Mouse (Mus musculus) cerebellum, adult 2 months (tissue): ENCODE results near the gene Tmem87a. TPM values are rescaled to one million over a fixed set of nuclear protein-coding genes. Genes with fewer than 3 reads are reported as not detected.

Experiments used
- DNase-seq, 2 experiments: peaks; one replicate each; pipeline ENCODE4 v3.0.0; 2021
- H3K27ac ChIP-seq: fragments of 200-500 bp; 2 replicates; pipeline ENCODE4 v1.5.1; 2012; ENCODE audit warnings: low read length, control low read depth, inconsistent platforms; ENCODE audit not compliant: insufficient read depth
- H3K27me3 ChIP-seq: fragments of 200-500 bp; 2 replicates; pipeline ENCODE4 v1.6.1; 2012; ENCODE audit warnings: inconsistent platforms, mild to moderate bottlenecking, low read length, moderate library complexity; ENCODE audit not compliant: control insufficient read depth, insufficient read depth
- H3K4me1 ChIP-seq: fragments of 200-500 bp; 2 replicates; pipeline ENCODE4 v1.6.1; 2011; ENCODE audit warnings: low read length; ENCODE audit not compliant: control insufficient read depth, insufficient read depth
- H3K4me3 ChIP-seq: fragments of 200-500 bp; replicated peaks from 2 replicates; pipeline ENCODE3; 2011; ENCODE audit warnings: mild to moderate bottlenecking, low read depth, low read length, control low read depth; ENCODE audit not compliant: insufficient read depth
- CTCF ChIP-seq: fragments of 200-500 bp; IDR thresholded peaks from 2 replicates; pipeline ENCODE4 v1.5.1; 2011; ENCODE audit warnings: low read depth, mild to moderate bottlenecking, control low read depth, low read length, moderate library complexity, borderline replicate concordance; ENCODE audit not compliant: insufficient read depth
- POLR2A ChIP-seq: fragments of 200-500 bp; IDR thresholded peaks from 2 replicates; pipeline ENCODE4 v1.6.1; 2011; ENCODE audit warnings: low read length, control low read depth, borderline replicate concordance; ENCODE audit not compliant: insufficient read depth
- WGBS: fragments of 180-500 bp; shearing (Covaris S2); methylation state at CpG from one replicate; pipeline ENCODE4 v1.1.7; 2018; 5-methylcytosine and 5-hydroxymethylcytosine counted together
- polyA plus RNA-seq: library from polyadenylated mRNA; depleted of rRNA; stranded (reverse); fragments of >200 nt; gene quantifications from 2 replicates; pipeline ENCODE4 v1.2.3, GENCODE M21; 2012; rRNA removed

Tmem87a gene
- 22.7 and 24.4 TPM in 2 replicates for polyA plus RNA-seq

DNA sequence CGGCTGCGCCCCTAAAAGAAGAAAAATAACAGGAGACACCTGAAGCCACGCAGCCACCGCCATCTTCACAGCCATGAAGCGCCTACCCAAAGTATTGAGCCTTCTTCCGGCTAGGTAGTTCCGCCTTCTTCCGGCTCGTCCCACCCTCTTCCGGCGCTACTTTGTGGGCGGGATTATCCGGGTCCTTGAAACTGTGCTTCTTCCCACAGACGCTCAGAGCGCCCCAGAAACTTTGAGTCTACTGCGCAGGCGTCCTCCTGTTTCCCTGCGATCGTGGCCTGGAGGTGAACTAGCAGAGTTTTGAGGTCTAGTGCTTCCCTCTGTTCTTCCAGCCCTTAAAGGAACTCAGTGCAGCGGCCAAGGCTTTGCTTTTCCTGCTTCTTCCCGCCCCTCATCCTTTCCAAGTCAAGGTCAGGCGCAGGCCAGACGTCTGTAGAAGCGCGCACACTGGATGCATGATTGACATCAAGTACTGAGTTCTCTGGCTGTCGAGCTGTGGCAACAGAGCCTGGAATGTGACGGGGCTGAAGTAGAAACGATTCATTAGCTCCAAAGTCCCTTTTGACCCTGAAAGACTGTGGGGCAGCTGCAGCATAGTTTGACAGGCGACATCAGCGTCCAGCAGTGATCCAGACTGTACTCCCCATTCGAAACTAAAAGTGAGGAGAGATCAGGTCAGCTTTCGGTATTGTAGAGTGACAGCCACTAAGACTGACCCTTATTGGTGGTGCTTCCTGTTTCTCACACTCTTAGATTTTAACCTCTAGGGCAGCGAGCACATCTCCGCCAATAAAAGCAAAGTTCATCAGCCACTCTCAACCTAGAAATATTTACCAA is at the start of gene Tmem87a:
Gene Tmem87a (minus strand): TSS at position 128 of the 837 bp plus-strand sequence.
- no peaks in the 10 kb centered on the region for H3K27me3 ChIP-seq
- peak within 1 kb of the TSS; percentile 89 for H3K27ac ChIP-seq
- peak within 1 kb of the TSS; percentile 98 for H3K4me3 ChIP-seq
- no peaks in the 10 kb centered on the region for H3K4me1 ChIP-seq
- DNase-seq = peak; percentile 96 to 97
- WGBS = 1% methylated on average over 34 of the region's 34 CpGs
- TF ChIP-seq CTCF (no peak), POLR2A (peak; percentile 88; the same call in 1 of the 2 replicates)

DNA sequence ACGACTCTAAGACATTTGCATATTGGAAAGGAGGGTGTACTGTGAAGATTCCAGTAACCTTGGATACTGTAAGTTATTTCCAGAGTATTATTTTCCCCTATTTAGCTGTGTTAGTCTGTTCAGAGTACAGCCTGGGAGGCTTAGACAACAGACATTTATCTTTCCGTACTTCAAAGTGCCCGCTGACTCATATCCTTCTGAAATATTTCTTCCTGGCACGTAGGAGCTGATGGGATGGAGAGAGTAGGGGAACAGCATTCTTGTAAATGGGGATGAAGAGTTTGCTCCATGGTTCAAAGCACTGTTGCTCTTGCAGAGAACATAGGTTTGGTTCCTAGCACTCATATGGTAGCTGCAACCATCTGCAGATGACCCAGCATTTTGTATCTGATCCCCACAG is 48.7 kb upstream of the Tmem87a start:
- TF ChIP-seq CTCF (no peak), POLR2A (no peak)

DNA sequence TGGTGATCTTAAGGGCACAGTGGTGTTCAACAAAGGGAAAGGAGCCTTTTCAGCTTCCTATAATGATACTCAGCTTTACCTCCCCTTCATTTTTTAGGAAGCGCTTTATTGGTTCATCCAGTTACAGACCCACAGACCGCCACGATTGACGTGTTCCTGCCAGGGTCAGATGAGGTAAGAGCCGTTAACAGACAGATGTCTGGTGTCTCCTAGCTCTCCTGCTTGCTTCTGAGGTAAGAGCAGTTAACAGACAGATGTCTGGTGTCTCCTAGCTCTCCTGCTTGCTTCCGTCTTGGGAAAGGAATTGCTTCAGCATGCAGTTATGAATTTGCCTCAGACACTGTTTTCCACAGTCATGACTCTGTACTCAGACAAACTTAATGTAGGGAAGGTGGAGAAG is 46.8 kb upstream of the Tmem87a start:
- no peaks in the 10 kb centered on the region for H3K27me3 ChIP-seq
- DNase-seq = no peak
- no peaks in the 10 kb centered on the region for H3K4me1 ChIP-seq
- H3K27ac ChIP-seq = no peak overlapping the region
- WGBS = 73% methylated on average over 6 of the region's 6 CpGs
- no peak for TF ChIP-seq POLR2A
- TF ChIP-seq CTCF = no peak
- H3K4me3 ChIP-seq = no peak overlapping the region

More for the DNA sequence above, 48.7 kb upstream of the Tmem87a start:
- Histone ChIP-seq H3K27me3 (no peaks in the 10 kb centered on the region), H3K4me3 (no peak overlapping the region), H3K27ac (no peak overlapping the region), H3K4me1 (no peaks in the 10 kb centered on the region)
- no peak for DNase-seq
- WGBS = 82% methylated on average over 4 of the region's 4 CpGs

DNA sequence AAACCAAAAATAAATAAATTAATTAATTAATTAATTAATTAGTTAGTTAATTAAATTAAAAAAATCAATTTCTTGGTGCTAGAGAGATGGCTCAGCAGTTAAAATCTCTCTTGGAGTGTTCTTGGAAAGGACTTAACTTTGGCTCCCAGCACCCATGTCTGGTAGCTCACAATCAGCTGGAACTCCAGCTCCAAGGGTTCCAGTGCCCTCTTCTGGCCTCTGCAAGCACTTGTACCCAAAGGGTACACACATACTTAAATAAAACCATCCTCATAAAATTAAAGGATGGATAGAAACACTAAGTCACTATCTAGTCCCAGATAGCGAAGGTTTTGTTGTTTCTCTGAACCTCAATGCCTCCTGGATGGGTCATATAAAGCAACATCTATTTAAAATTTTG is 43.4 kb upstream of the Tmem87a start:
- Histone ChIP-seq H3K27me3 (no peaks in the 10 kb centered on the region), H3K4me1 (no peaks in the 10 kb centered on the region), H3K27ac (no peak overlapping the region), H3K4me3 (no peak overlapping the region)
- TF ChIP-seq POLR2A (no peak), CTCF (no peak)
- DNase-seq = no peak
- 98% methylated on average over 1 of the region's 1 CpGs for WGBS

DNA sequence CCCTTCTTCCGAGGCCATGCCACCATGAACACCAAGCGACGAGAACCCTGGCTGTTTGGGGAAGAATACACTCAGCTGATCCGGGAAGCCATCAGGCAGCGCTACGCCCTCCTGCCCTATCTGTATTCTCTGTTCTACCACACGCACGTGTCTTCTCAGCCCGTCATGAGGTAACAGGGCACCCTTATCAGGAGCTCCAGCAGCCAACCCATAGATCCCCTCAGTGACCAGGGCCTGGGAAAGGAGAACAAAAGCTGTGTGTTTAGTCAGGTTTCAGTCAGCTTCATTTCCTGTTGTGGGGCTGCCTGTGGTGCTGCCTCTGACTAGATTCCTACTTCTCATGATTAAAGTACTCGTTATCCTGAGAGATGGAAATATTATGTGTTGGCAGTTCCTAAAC is 42.5 kb upstream of the Tmem87a start:
- no peaks in the 10 kb centered on the region for H3K4me1 ChIP-seq
- TF ChIP-seq POLR2A (no peak), CTCF (no peak)
- H3K27ac ChIP-seq = no peak overlapping the region
- WGBS = 84% methylated on average over 10 of the region's 10 CpGs
- DNase-seq = no peak
- no peaks in the 10 kb centered on the region for H3K27me3 ChIP-seq
- no peak overlapping the region for H3K4me3 ChIP-seq

DNA sequence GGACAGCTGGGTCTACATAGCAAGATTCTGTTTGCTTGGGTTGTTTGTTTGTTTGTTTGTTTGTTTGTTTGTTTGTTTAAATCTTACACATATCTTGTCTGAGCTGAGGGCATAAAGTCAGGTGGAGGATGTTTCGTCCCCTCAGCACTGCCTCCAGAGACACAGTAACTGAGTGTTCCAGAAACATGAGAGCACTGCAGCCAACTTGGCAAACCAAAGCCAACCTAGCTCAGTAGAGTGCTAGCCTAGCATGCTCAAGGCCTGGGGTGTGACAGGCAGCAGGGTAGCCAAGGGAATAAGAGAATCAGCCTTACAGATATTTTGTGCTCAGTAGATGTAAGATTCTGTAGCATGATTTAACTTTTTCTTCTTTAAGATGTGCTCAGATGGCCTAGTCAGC is 40.6 kb upstream of the Tmem87a start:
- DNase-seq = no peak
- Histone ChIP-seq H3K4me3 (no peak overlapping the region), H3K27me3 (no peaks in the 10 kb centered on the region), H3K4me1 (no peaks in the 10 kb centered on the region), H3K27ac (no peak overlapping the region)
- 82% methylated on average over 1 of the region's 1 CpGs for WGBS
- TF ChIP-seq CTCF = no peak
- TF ChIP-seq POLR2A = no peak

DNA sequence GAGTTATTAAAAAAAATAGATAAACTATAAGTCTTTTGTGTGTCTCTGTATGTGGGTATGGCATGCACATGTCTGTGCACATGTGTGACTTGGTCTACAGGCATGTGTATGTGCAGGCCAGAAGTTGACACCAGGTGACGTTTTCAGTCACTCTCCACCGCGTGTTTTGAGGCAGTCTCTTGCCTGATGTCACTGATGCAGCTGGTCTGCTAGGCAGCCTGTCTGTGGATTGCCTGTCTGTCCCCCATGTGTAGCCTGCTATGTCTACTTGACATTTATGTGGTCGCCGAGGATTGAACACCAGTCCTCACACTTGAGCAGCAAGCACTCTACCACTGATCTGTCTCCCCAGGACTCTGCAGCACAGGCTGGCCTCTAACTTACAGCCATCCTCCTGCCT is 20.5 kb upstream of the Tmem87a start:
- Histone ChIP-seq H3K4me3 (no peak overlapping the region), H3K27me3 (no peaks in the 10 kb centered on the region), H3K27ac (no peak overlapping the region), H3K4me1 (no peaks in the 10 kb centered on the region)
- DNase-seq = no peak
- 89% methylated on average over 5 of the region's 5 CpGs for WGBS
- TF ChIP-seq POLR2A (no peak), CTCF (no peak)
